Mouse (Mus musculus): Measurements from ENCODE around the gene Gm10260. TPM values are rescaled to one million over a fixed set of nuclear protein-coding genes. Genes with fewer than 3 reads are reported as not detected.

Gm10260 gene
- polyA plus RNA-seq, 1 experiment from 2014 or later = 10.9 TPM

DNA sequence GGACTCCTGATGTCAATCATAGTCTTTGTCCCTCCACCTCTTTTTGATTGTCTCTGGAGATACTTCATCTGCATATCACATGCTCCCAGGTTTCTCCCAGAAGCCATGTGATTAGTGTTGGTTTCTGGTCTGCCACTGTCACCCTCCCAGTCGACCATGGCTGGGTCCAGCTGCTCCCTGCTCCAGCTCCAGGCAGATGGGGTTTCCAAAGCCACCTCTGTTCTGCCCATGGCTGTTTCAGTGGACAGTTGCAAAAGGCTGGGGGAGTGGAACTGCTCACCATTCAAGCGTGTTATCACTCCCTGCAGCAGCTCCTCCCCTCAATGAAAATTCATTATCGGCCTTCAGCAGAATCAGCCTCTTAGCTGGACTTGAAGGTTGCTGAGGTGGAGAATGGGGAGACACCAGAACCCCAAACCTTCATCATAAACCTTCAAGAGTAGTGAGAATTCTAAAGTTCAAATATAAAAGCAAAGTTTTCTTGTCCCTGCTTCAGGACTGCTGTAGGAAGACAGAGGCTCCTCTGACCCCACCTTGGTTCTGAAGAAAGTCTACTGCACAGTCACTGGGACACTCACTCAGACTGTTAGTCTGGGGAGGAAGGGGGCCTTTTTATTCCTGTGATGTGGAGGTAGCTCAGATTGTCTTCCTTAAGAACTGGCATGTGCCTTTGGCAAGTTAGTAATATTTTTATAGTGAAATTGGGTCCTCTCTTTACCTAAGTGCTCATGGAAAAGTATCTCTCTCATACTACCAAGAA, 17.0 kb downstream of the Gm10260 start:
- no peak for ATAC-seq (ENCODE audit: low read depth)
- 57% methylated on average over 3 of the region's 3 CpGs for WGBS
- DNase-seq (ENCODE audit: low spot score) = no peak

GRCm38 (mm10) chr13:97735931-97736330, 24.5 kb downstream of the Gm10260 start:
- DNase-seq (ENCODE audit: low spot score) = no peak
- Histone ChIP-seq H3K9ac (ENCODE audit: low read depth, low read length) (no peak overlapping the region), H3K4me3 (ENCODE audit: low read depth, low read length) (no peak overlapping the region), H3K4me2 (ENCODE audit: low read depth, low read length) (no peak overlapping the region), H3K9me3 (ENCODE audit: control insufficient read depth, low read length) (no peaks in the 10 kb centered on the region), H3K36me3 (ENCODE audit: control insufficient read depth, insufficient read depth, low read length) (no peaks in the 10 kb centered on the region), H3K4me1 (ENCODE audit: control insufficient read depth, insufficient read depth, low read length) (no peaks in the 10 kb centered on the region), H3K27ac (replicated peaks; ENCODE audit: low read depth, low read length) (no peak overlapping the region), H3K27me3 (replicated peaks; ENCODE audit: control insufficient read depth, insufficient read depth, low read length) (no peaks in the 10 kb centered on the region)
- no peak for ATAC-seq (ENCODE audit: low read depth)
- 86% methylated on average over 6 of the region's 6 CpGs for WGBS

More for the DNA sequence above, 17.0 kb downstream of the Gm10260 start:
- Histone ChIP-seq H3K9ac (ENCODE audit: low read depth, low read length) (no peak overlapping the region), H3K27me3 (replicated peaks; ENCODE audit: control insufficient read depth, insufficient read depth, low read length) (no peaks in the 10 kb centered on the region), H3K27ac (replicated peaks; ENCODE audit: low read depth, low read length) (no peak overlapping the region), H3K9me3 (ENCODE audit: control insufficient read depth, low read length) (no peaks in the 10 kb centered on the region), H3K4me2 (ENCODE audit: low read depth, low read length) (no peak overlapping the region), H3K4me3 (ENCODE audit: low read depth, low read length) (no peak overlapping the region), H3K4me1 (ENCODE audit: control insufficient read depth, insufficient read depth, low read length) (peaks cover 10% of the 10 kb centered on the region), H3K36me3 (ENCODE audit: control insufficient read depth, insufficient read depth, low read length) (no peaks in the 10 kb centered on the region)

- H3K36me3 ChIP-seq (ENCODE audit: control insufficient read depth, insufficient read depth, low read length) = no peaks in the 10 kb centered on the region
- DNase-seq (ENCODE audit: low spot score) (no peak), ATAC-seq (ENCODE audit: low read depth) (no peak)
- 91% methylated on average over 3 of the region's 3 CpGs for WGBS
- no peaks in the 10 kb centered on the region for H3K4me1 ChIP-seq (ENCODE audit: control insufficient read depth, insufficient read depth, low read length)
- H3K27me3 ChIP-seq (replicated peaks; ENCODE audit: control insufficient read depth, insufficient read depth, low read length) = no peaks in the 10 kb centered on the region
- no peaks in the 10 kb centered on the region for H3K9me3 ChIP-seq (ENCODE audit: control insufficient read depth, low read length)
- H3K27ac ChIP-seq (replicated peaks; ENCODE audit: low read depth, low read length) = no peak overlapping the region
- no peak overlapping the region for H3K4me3 ChIP-seq (ENCODE audit: low read depth, low read length)
- no peak overlapping the region for H3K9ac ChIP-seq (ENCODE audit: low read depth, low read length)
- no peak overlapping the region for H3K4me2 ChIP-seq (ENCODE audit: low read depth, low read length)
Observed at GRCm38 (mm10) chr13:97734760-97735159, 25.7 kb downstream of the Gm10260 start.

GRCm38 (mm10) chr13:97725160-97725825, 35.1 kb downstream of the Gm10260 start:
- 46% methylated on average over 11 of the region's 11 CpGs for WGBS
- no peaks in the 10 kb centered on the region for H3K36me3 ChIP-seq (ENCODE audit: control insufficient read depth, insufficient read depth, low read length)
- peak overlapping the region; percentile 33 for H3K27ac ChIP-seq (replicated peaks; ENCODE audit: low read depth, low read length)
- H3K9ac ChIP-seq (ENCODE audit: low read depth, low read length) = no peak overlapping the region
- ATAC-seq (ENCODE audit: low read depth) = peak; percentile 79
- H3K27me3 ChIP-seq (replicated peaks; ENCODE audit: control insufficient read depth, insufficient read depth, low read length) = no peaks in the 10 kb centered on the region
- no peaks in the 10 kb centered on the region for H3K9me3 ChIP-seq (ENCODE audit: control insufficient read depth, low read length)
- no peak overlapping the region for H3K4me3 ChIP-seq (ENCODE audit: low read depth, low read length)
- H3K4me2 ChIP-seq (ENCODE audit: low read depth, low read length) = no peak overlapping the region
- H3K4me1 ChIP-seq (ENCODE audit: control insufficient read depth, insufficient read depth, low read length) = peaks cover 14% of the 10 kb centered on the region
- peak; percentile 87 for DNase-seq (ENCODE audit: low spot score)

DNA sequence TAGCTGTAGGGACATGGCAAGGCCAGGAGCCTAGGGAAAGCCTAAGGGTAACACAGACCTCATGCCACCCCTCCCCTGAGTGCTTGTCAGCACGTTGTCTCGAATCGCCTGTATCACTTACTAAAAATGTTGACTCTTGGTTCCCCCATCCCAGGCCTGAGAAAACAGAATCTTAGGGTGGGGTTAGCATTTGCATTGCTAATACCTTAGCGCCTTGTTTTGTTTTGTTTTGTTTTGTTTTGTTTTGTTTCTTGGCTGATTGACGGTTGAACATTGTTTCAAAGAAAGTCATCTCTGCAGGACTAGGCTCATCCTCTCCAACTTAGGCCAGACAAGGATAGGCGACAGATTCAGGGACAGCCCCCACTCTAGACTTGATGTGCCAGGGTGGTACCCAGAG, 35.9 kb downstream of the Gm10260 start:
- no peak overlapping the region for H3K9ac ChIP-seq (ENCODE audit: low read depth, low read length)
- no peaks in the 10 kb centered on the region for H3K27me3 ChIP-seq (replicated peaks; ENCODE audit: control insufficient read depth, insufficient read depth, low read length)
- no peak for ATAC-seq (ENCODE audit: low read depth)
- peaks cover 14% of the 10 kb centered on the region for H3K4me1 ChIP-seq (ENCODE audit: control insufficient read depth, insufficient read depth, low read length)
- H3K4me3 ChIP-seq (ENCODE audit: low read depth, low read length) = no peak overlapping the region
- peak overlapping the region; percentile 33; the same call in 1 of the 2 replicates for H3K27ac ChIP-seq (replicated peaks; ENCODE audit: low read depth, low read length)
- no peak for DNase-seq (ENCODE audit: low spot score)
- no peaks in the 10 kb centered on the region for H3K36me3 ChIP-seq (ENCODE audit: control insufficient read depth, insufficient read depth, low read length)
- no peaks in the 10 kb centered on the region for H3K9me3 ChIP-seq (ENCODE audit: control insufficient read depth, low read length)
- no peak overlapping the region for H3K4me2 ChIP-seq (ENCODE audit: low read depth, low read length)
- 66% methylated on average over 6 of the region's 6 CpGs for WGBS

GRCm38 (mm10) chr13:97712506-97713275, 47.7 kb downstream of the Gm10260 start:
- ATAC-seq (ENCODE audit: low read depth) (0 out of 2 replicates have a peak, but pooled peaks have one; percentile 33), DNase-seq (ENCODE audit: low spot score) (peak; percentile 51)
- H3K4me3 ChIP-seq (ENCODE audit: low read depth, low read length) = no peak overlapping the region
- WGBS = 61% methylated on average over 8 of the region's 8 CpGs
- no peaks in the 10 kb centered on the region for H3K9me3 ChIP-seq (ENCODE audit: control insufficient read depth, low read length)
- no peaks in the 10 kb centered on the region for H3K36me3 ChIP-seq (ENCODE audit: control insufficient read depth, insufficient read depth, low read length)
- H3K4me1 ChIP-seq (ENCODE audit: control insufficient read depth, insufficient read depth, low read length) = peaks cover 6% of the 10 kb centered on the region
- no peak overlapping the region for H3K4me2 ChIP-seq (ENCODE audit: low read depth, low read length)
- no peaks in the 10 kb centered on the region for H3K27me3 ChIP-seq (replicated peaks; ENCODE audit: control insufficient read depth, insufficient read depth, low read length)
- H3K9ac ChIP-seq (ENCODE audit: low read depth, low read length) = no peak overlapping the region
- 0 out of 2 replicates have a peak overlapping the region, but pooled peaks have one; percentile 28 for H3K27ac ChIP-seq (replicated peaks; ENCODE audit: low read depth, low read length)

DNA sequence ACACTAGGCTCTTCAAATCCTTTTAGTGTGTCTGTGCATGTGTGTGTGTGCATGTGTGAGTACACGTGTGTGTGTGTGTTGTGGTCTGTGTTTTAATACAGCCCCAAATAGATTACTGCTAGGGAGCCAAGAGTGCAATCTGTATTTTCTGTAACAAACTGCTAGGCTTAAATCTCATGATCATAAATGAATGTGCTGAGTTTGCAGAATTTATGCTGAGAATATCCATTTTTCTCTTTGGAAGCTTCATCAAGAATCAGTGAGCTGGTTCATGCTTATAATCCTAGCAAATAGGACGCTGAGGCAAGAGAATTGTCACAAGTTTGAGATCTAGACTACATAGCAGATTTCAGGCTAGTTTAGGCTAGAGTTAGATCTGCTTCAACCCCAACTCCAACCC, 48.9 kb downstream of the Gm10260 start:
- no peak overlapping the region for H3K9ac ChIP-seq (ENCODE audit: low read depth, low read length)
- no peak overlapping the region for H3K27ac ChIP-seq (replicated peaks; ENCODE audit: low read depth, low read length)
- no peak for DNase-seq (ENCODE audit: low spot score)
- H3K4me2 ChIP-seq (ENCODE audit: low read depth, low read length) = no peak overlapping the region
- no peaks in the 10 kb centered on the region for H3K27me3 ChIP-seq (replicated peaks; ENCODE audit: control insufficient read depth, insufficient read depth, low read length)
- H3K36me3 ChIP-seq (ENCODE audit: control insufficient read depth, insufficient read depth, low read length) = no peaks in the 10 kb centered on the region
- no peaks in the 10 kb centered on the region for H3K9me3 ChIP-seq (ENCODE audit: control insufficient read depth, low read length)
- WGBS = 86% methylated on average over 2 of the region's 2 CpGs
- ATAC-seq (ENCODE audit: low read depth) = no peak
- H3K4me1 ChIP-seq (ENCODE audit: control insufficient read depth, insufficient read depth, low read length) = peaks cover 6% of the 10 kb centered on the region
- H3K4me3 ChIP-seq (ENCODE audit: low read depth, low read length) = no peak overlapping the region
